Mouse (Mus musculus) layer of hippocampus, adult 9-10 months (tissue): Measurements from ENCODE around the gene Etv3.
A peak's percentile ranks its signal among the peaks of the same experiment; 100 is the strongest.
"Not testable (repeated sequence)": the region's sequence is repeated elsewhere in the genome, so short reads cannot be mapped to it uniquely, and the experiment has no call there.

Source experiments
- DNase-seq: peaks from one replicate; pipeline ENCODE4 v3.0.0; 2022; ENCODE audit warnings: low spot score

Etv3 gene

GRCm38 (mm10) chr3:87525043-87525836 is at the start of gene Etv3:
Gene Etv3 (plus strand): TSS chr3:87525407.
- DNase-seq: peak; percentile 65

GRCm38 (mm10) chr3:87477948-87478347 is 47.3 kb upstream of the Etv3 start:
- DNase-seq: not testable (repeated sequence)

GRCm38 (mm10) chr3:87478596-87478995 is 46.6 kb upstream of the Etv3 start:
- not testable (repeated sequence) for DNase-seq

- DNase-seq: not testable (repeated sequence)
Observed at GRCm38 (mm10) chr3:87479230-87479629, 46.0 kb upstream of the Etv3 start.

GRCm38 (mm10) chr3:87487392-87487791 is 37.8 kb upstream of the Etv3 start:
- DNase-seq: no peak

GRCm38 (mm10) chr3:87487911-87488310 is 37.3 kb upstream of the Etv3 start:
- no peak for DNase-seq

GRCm38 (mm10) chr3:87498266-87498665 is 26.9 kb upstream of the Etv3 start:
- DNase-seq: no peak

GRCm38 (mm10) chr3:87499072-87499471 is 26.1 kb upstream of the Etv3 start:
- peak; percentile 68 for DNase-seq

- no peak for DNase-seq
Observed at GRCm38 (mm10) chr3:87500088-87501055, 24.8 kb upstream of the Etv3 start.

GRCm38 (mm10) chr3:87501151-87501550 is 24.1 kb upstream of the Etv3 start:
- no peak for DNase-seq

- no peak for DNase-seq
Observed at GRCm38 (mm10) chr3:87502771-87503170, 22.4 kb upstream of the Etv3 start.

GRCm38 (mm10) chr3:87504330-87504729 is 20.9 kb upstream of the Etv3 start:
- DNase-seq: no peak

GRCm38 (mm10) chr3:87504749-87505425 is 20.3 kb upstream of the Etv3 start:
- no peak for DNase-seq

- DNase-seq: no peak
Observed at GRCm38 (mm10) chr3:87506456-87507416, 18.5 kb upstream of the Etv3 start.

- DNase-seq: peak; percentile 64
Observed at GRCm38 (mm10) chr3:87508205-87508901, 16.9 kb upstream of the Etv3 start.

GRCm38 (mm10) chr3:87509061-87509460 is 16.1 kb upstream of the Etv3 start:
- DNase-seq: no peak

- no peak for DNase-seq
Observed at GRCm38 (mm10) chr3:87510832-87511231, 14.4 kb upstream of the Etv3 start.

- DNase-seq: no peak
Observed at GRCm38 (mm10) chr3:87511971-87512765, 13.0 kb upstream of the Etv3 start.

GRCm38 (mm10) chr3:87515567-87516081 is 9.6 kb upstream of the Etv3 start:
- no peak for DNase-seq
